Mouse (Mus musculus): Measurements from ENCODE around the gene Pla2g2c. TPM values are rescaled to one million over a fixed set of nuclear protein-coding genes. Genes with fewer than 3 reads are reported as not detected.

Gene Pla2g2c
- polyA plus RNA-seq, 1 experiment = not detected

- Histone ChIP-seq H3K4me2 (ENCODE audit: low read depth) (no peak overlapping the region), H3K27me3 (ENCODE audit: control insufficient read depth, insufficient read depth, insufficient read length) (peaks cover 55% of the 10 kb centered on the region), H3K4me3 (no peak overlapping the region), H3K79me2 (ENCODE audit: control insufficient read depth, insufficient read depth) (no peaks in the 10 kb centered on the region), H3ac (ENCODE audit: control insufficient read depth, insufficient read length) (no peak overlapping the region), H3K36me3 (ENCODE audit: control insufficient read depth, insufficient read depth) (no peaks in the 10 kb centered on the region)
- TF ChIP-seq MYOG (IDR thresholded peaks at IDR 0.05; ENCODE audit: control insufficient read depth in 1 of 3, insufficient read depth in 1 of 3, insufficient read length in 2 of 3, low read depth in 2 of 3) (no peak), CEBPB (IDR thresholded peaks at IDR 0.05; ENCODE audit: insufficient read depth, poor library complexity, severe bottlenecking) (no peak), REST (IDR thresholded peaks at IDR 0.05; ENCODE audit: insufficient read depth, insufficient read length) (no peak), TCF3 (IDR thresholded peaks at IDR 0.05; ENCODE audit: insufficient read length, low read depth) (no peak), MYOD1 (IDR thresholded peaks at IDR 0.05; ENCODE audit: control insufficient read depth in 1 of 3, insufficient read length in 2 of 3, low read depth in 2 of 3) (no peak), USF1 (IDR thresholded peaks at IDR 0.05; ENCODE audit: low read depth) (no peak), MAX (IDR thresholded peaks at IDR 0.05; ENCODE audit: low read depth) (no peak), POLR2AphosphoS2 (IDR thresholded peaks at IDR 0.05; ENCODE audit: insufficient read length, low read depth) (no peak), E2F4 (IDR thresholded peaks at IDR 0.05; ENCODE audit: insufficient read depth) (no peak), POLR2A (IDR thresholded peaks at IDR 0.05; ENCODE audit: insufficient read length, low read depth) (no peak), SRF (IDR thresholded peaks at IDR 0.05; ENCODE audit: control insufficient read depth, insufficient read length, low read depth) (no peak), TCF12 (IDR thresholded peaks at IDR 0.05; ENCODE audit: insufficient read depth, poor library complexity, severe bottlenecking) (no peak)
Observed at GRCm38 (mm10) chr4:138739136-138739851, 14.7 kb downstream of the Pla2g2c start.

GRCm38 (mm10) chr4:138745884-138746283 is 21.3 kb downstream of the Pla2g2c start:
- H3K27me3 ChIP-seq (ENCODE audit: control insufficient read depth, insufficient read depth, insufficient read length) = peaks cover 20% of the 10 kb centered on the region

GRCm38 (mm10) chr4:138746866-138747265 is 22.3 kb downstream of the Pla2g2c start:
- Histone ChIP-seq H3K4me2 (ENCODE audit: low read depth) (no peak overlapping the region), H3K4me3 (no peak overlapping the region), H3K27me3 (ENCODE audit: control insufficient read depth, insufficient read depth, insufficient read length) (peaks cover 20% of the 10 kb centered on the region), H3ac (ENCODE audit: control insufficient read depth, insufficient read length) (no peak overlapping the region), H3K36me3 (ENCODE audit: control insufficient read depth, insufficient read depth) (no peaks in the 10 kb centered on the region), H3K79me2 (ENCODE audit: control insufficient read depth, insufficient read depth) (no peaks in the 10 kb centered on the region)
- no peak for TF ChIP-seq USF1 (IDR thresholded peaks at IDR 0.05; ENCODE audit: low read depth)

More at GRCm38 (mm10) chr4:138745884-138746283, 21.3 kb downstream of the Pla2g2c start:
- Histone ChIP-seq H3K36me3 (ENCODE audit: control insufficient read depth, insufficient read depth) (no peaks in the 10 kb centered on the region), H3K4me3 (no peak overlapping the region), H3K4me2 (ENCODE audit: low read depth) (no peak overlapping the region), H3K79me2 (ENCODE audit: control insufficient read depth, insufficient read depth) (no peaks in the 10 kb centered on the region), H3ac (ENCODE audit: control insufficient read depth, insufficient read length) (no peak overlapping the region)
- TF ChIP-seq POLR2A (IDR thresholded peaks at IDR 0.05; ENCODE audit: insufficient read length, low read depth) (no peak), TCF12 (IDR thresholded peaks at IDR 0.05; ENCODE audit: insufficient read depth, poor library complexity, severe bottlenecking) (no peak), E2F4 (IDR thresholded peaks at IDR 0.05; ENCODE audit: insufficient read depth) (no peak), MYOG (IDR thresholded peaks at IDR 0.05; ENCODE audit: control insufficient read depth in 1 of 3, insufficient read depth in 1 of 3, insufficient read length in 2 of 3, low read depth in 2 of 3) (no peak), MYOD1 (IDR thresholded peaks at IDR 0.05; ENCODE audit: control insufficient read depth in 1 of 3, insufficient read length in 2 of 3, low read depth in 2 of 3) (no peak), POLR2AphosphoS2 (IDR thresholded peaks at IDR 0.05; ENCODE audit: insufficient read length, low read depth) (no peak), MAX (IDR thresholded peaks at IDR 0.05; ENCODE audit: low read depth) (no peak), TCF3 (IDR thresholded peaks at IDR 0.05; ENCODE audit: insufficient read length, low read depth) (no peak), USF1 (IDR thresholded peaks at IDR 0.05; ENCODE audit: low read depth) (no peak), CEBPB (IDR thresholded peaks at IDR 0.05; ENCODE audit: insufficient read depth, poor library complexity, severe bottlenecking) (no peak), SRF (IDR thresholded peaks at IDR 0.05; ENCODE audit: control insufficient read depth, insufficient read length, low read depth) (no peak), REST (IDR thresholded peaks at IDR 0.05; ENCODE audit: insufficient read depth, insufficient read length) (no peak)

- peaks cover 10% of the 10 kb centered on the region for H3K27me3 ChIP-seq (ENCODE audit: control insufficient read depth, insufficient read depth, insufficient read length)
- H3K4me3 ChIP-seq = no peak overlapping the region
- H3K4me2 ChIP-seq (ENCODE audit: low read depth) = no peak overlapping the region
- H3K79me2 ChIP-seq (ENCODE audit: control insufficient read depth, insufficient read depth) = no peaks in the 10 kb centered on the region
- TF ChIP-seq MYOG (IDR thresholded peaks at IDR 0.05; ENCODE audit: control insufficient read depth in 1 of 3, insufficient read depth in 1 of 3, insufficient read length in 2 of 3, low read depth in 2 of 3) (peak in 1 of 3 experiments; percentile 13), E2F4 (IDR thresholded peaks at IDR 0.05; ENCODE audit: insufficient read depth) (no peak)
- no peaks in the 10 kb centered on the region for H3K36me3 ChIP-seq (ENCODE audit: control insufficient read depth, insufficient read depth)
- no peak overlapping the region for H3ac ChIP-seq (ENCODE audit: control insufficient read depth, insufficient read length)
Observed at GRCm38 (mm10) chr4:138747851-138748250, 23.3 kb downstream of the Pla2g2c start.

- H3ac ChIP-seq (ENCODE audit: control insufficient read depth, insufficient read length) = no peak overlapping the region
- no peak overlapping the region for H3K4me2 ChIP-seq (ENCODE audit: low read depth)
- no peaks in the 10 kb centered on the region for H3K79me2 ChIP-seq (ENCODE audit: control insufficient read depth, insufficient read depth)
- H3K4me3 ChIP-seq = no peak overlapping the region
- H3K36me3 ChIP-seq (ENCODE audit: control insufficient read depth, insufficient read depth) = no peaks in the 10 kb centered on the region
- TF ChIP-seq SRF (IDR thresholded peaks at IDR 0.05; ENCODE audit: control insufficient read depth, insufficient read length, low read depth) (no peak), USF1 (IDR thresholded peaks at IDR 0.05; ENCODE audit: low read depth) (no peak), POLR2A (IDR thresholded peaks at IDR 0.05; ENCODE audit: insufficient read length, low read depth) (no peak)
- peaks cover 8% of the 10 kb centered on the region for H3K27me3 ChIP-seq (ENCODE audit: control insufficient read depth, insufficient read depth, insufficient read length)
Observed at GRCm38 (mm10) chr4:138748369-138749072, 23.9 kb downstream of the Pla2g2c start.
